Mouse (Mus musculus) neural tube, embryonic 13.5 days (tissue): ENCODE results near the gene Pidd1. TPM values are rescaled to one million over a fixed set of nuclear protein-coding genes. Genes with fewer than 3 reads are reported as not detected.
A peak's percentile ranks its signal among the peaks of the same experiment; 100 is the strongest.

Source experiments
- ATAC-seq: fragments of 200-750 bp; cut with Nextera tagmentation; 2 replicates; pipeline ENCODE4 v1.8.0; 2017; ENCODE audit warnings: low read depth, mild to moderate bottlenecking, moderate TSS enrichment, moderate library complexity
- H3K27ac ChIP-seq: fragments of 300-500 bp; sonication (generic); replicated peaks from 2 replicates; pipeline ENCODE4 v1.5.1; 2015; ENCODE audit warnings: moderate library complexity, mild to moderate bottlenecking, inconsistent platforms
- H3K27me3 ChIP-seq: fragments of 300-500 bp; sonication (generic); 2 replicates; pipeline ENCODE4 v1.6.1; 2015; ENCODE audit warnings: mild to moderate bottlenecking, inconsistent platforms
- H3K36me3 ChIP-seq: fragments of 300-500 bp; sonication (generic); 2 replicates; pipeline ENCODE4 v1.6.1; 2015; ENCODE audit warnings: mild to moderate bottlenecking, inconsistent platforms
- H3K4me1 ChIP-seq: fragments of 300-500 bp; sonication (generic); replicated peaks from 2 replicates; pipeline ENCODE4 v1.6.1; 2015; ENCODE audit warnings: inconsistent platforms
- H3K4me2 ChIP-seq: fragments of 300-500 bp; sonication (generic); 2 replicates; pipeline ENCODE4 v1.6.1; 2015; ENCODE audit warnings: inconsistent platforms, mild to moderate bottlenecking, moderate library complexity
- H3K4me3 ChIP-seq: fragments of 300-500 bp; sonication (generic); 2 replicates; pipeline ENCODE4 v1.5.1; 2015; ENCODE audit warnings: mild to moderate bottlenecking, inconsistent platforms
- H3K9ac ChIP-seq: fragments of 300-500 bp; sonication (generic); 2 replicates; pipeline ENCODE4 v1.6.1; 2015; ENCODE audit warnings: moderate library complexity, mild to moderate bottlenecking, inconsistent platforms
- H3K9me3 ChIP-seq: fragments of 300-500 bp; sonication (generic); 2 replicates; pipeline ENCODE4 v1.6.1; 2016; ENCODE audit warnings: inconsistent platforms
- WGBS: fragments of 180-500 bp; shearing (Covaris S2); methylation state at CpG from one replicate; pipeline ENCODE4 v1.1.7; 2015; 5-methylcytosine and 5-hydroxymethylcytosine counted together
- polyA plus RNA-seq: library from polyadenylated mRNA; unstranded; fragments of >200 nt; fragmentation: Nextera tagmentation; extraction: Ambion mirVana; gene quantifications from 2 replicates; pipeline ENCODE4 v1.2.1, GENCODE M21; 2015

Gene Pidd1
- polyA plus RNA-seq, 1 experiment from 2014 or later = 3.9 TPM

- no peak for ATAC-seq
- Histone ChIP-seq H3K4me3 (peak overlapping the region; percentile 8; the same call in 1 of the 2 replicates), H3K9me3 (no peaks in the 10 kb centered on the region), H3K4me1 (peaks cover 41% of the 10 kb centered on the region), H3K27ac (no peak overlapping the region), H3K27me3 (peaks cover 81% of the 10 kb centered on the region), H3K9ac (no peak overlapping the region), H3K4me2 (peak overlapping the region; percentile 31), H3K36me3 (peaks cover 14% of the 10 kb centered on the region)
- WGBS = 20% methylated on average over 12 of the region's 12 CpGs
Measured at GRCm38 (mm10) chr7:141463824-141464602, 20.2 kb upstream of the Pidd1 start.

GRCm38 (mm10) chr7:141462333-141462821 is 18.6 kb upstream of the Pidd1 start:
- ATAC-seq = no peak
- Histone ChIP-seq H3K27me3 (peaks cover 83% of the 10 kb centered on the region), H3K4me2 (peak overlapping the region; percentile 59), H3K4me1 (peaks cover 25% of the 10 kb centered on the region), H3K9ac (no peak overlapping the region; the same call in 1 of the 2 replicates), H3K36me3 (peaks cover 19% of the 10 kb centered on the region), H3K27ac (no peak overlapping the region), H3K9me3 (no peaks in the 10 kb centered on the region), H3K4me3 (peak overlapping the region; percentile 39)
- 16% methylated on average over 5 of the region's 5 CpGs for WGBS

- H3K36me3 ChIP-seq = peaks cover 19% of the 10 kb centered on the region
- peak overlapping the region; percentile 59 for H3K4me2 ChIP-seq
- peaks cover 21% of the 10 kb centered on the region for H3K4me1 ChIP-seq
- no peaks in the 10 kb centered on the region for H3K9me3 ChIP-seq
- peak overlapping the region; percentile 39 for H3K4me3 ChIP-seq
- no peak overlapping the region for H3K27ac ChIP-seq
- H3K27me3 ChIP-seq = peaks cover 82% of the 10 kb centered on the region
- ATAC-seq = no peak
- peak overlapping the region; percentile 66 for H3K9ac ChIP-seq
- 2% methylated on average over 59 of the region's 59 CpGs for WGBS
Measured at GRCm38 (mm10) chr7:141461521-141462332, 17.9 kb upstream of the Pidd1 start.

GRCm38 (mm10) chr7:141460391-141461113 is 16.7 kb upstream of the Pidd1 start, which contains the start of gene Cracr2b:
TSS of gene Cracr2b (plus strand) at chr7:141461094.
- Histone ChIP-seq H3K4me2 (peak within 1 kb of the TSS; percentile 59), H3K27me3 (peaks cover 71% of the 10 kb centered on the region), H3K4me1 (peaks cover 30% of the 10 kb centered on the region), H3K4me3 (peak within 1 kb of the TSS; percentile 39), H3K9me3 (no peaks in the 10 kb centered on the region), H3K27ac (no peak within 1 kb of the TSS), H3K9ac (peak within 1 kb of the TSS; percentile 66), H3K36me3 (peaks cover 19% of the 10 kb centered on the region)
- 74% methylated on average over 15 of the region's 15 CpGs for WGBS
- no peak for ATAC-seq

GRCm38 (mm10) chr7:141460001-141460390 is 16.2 kb upstream of the Pidd1 start:
- 75% methylated on average over 5 of the region's 5 CpGs for WGBS
- peaks cover 33% of the 10 kb centered on the region for H3K4me1 ChIP-seq
- no peak overlapping the region for H3K4me2 ChIP-seq
- H3K9ac ChIP-seq = no peak overlapping the region
- no peak overlapping the region for H3K27ac ChIP-seq
- H3K4me3 ChIP-seq = no peak overlapping the region
- no peak for ATAC-seq
- no peaks in the 10 kb centered on the region for H3K9me3 ChIP-seq
- peaks cover 65% of the 10 kb centered on the region for H3K27me3 ChIP-seq
- peaks cover 19% of the 10 kb centered on the region for H3K36me3 ChIP-seq

- Histone ChIP-seq H3K27me3 (peaks cover 58% of the 10 kb centered on the region), H3K9ac (no peak overlapping the region), H3K4me3 (no peak overlapping the region), H3K9me3 (no peaks in the 10 kb centered on the region), H3K36me3 (peaks cover 19% of the 10 kb centered on the region), H3K4me2 (no peak overlapping the region), H3K4me1 (peaks cover 34% of the 10 kb centered on the region), H3K27ac (no peak overlapping the region)
- ATAC-seq = no peak
- 91% methylated on average over 17 of the region's 17 CpGs for whole genome bisulfite sequencing
Measured at GRCm38 (mm10) chr7:141459301-141459711, 15.5 kb upstream of the Pidd1 start.

GRCm38 (mm10) chr7:141458661-141459060 is 14.8 kb upstream of the Pidd1 start:
- Histone ChIP-seq H3K27me3 (peaks cover 52% of the 10 kb centered on the region), H3K4me2 (no peak overlapping the region)
- ATAC-seq = no peak

GRCm38 (mm10) chr7:141457986-141458660 is 14.3 kb upstream of the Pidd1 start:
- peaks cover 46% of the 10 kb centered on the region for H3K27me3 ChIP-seq
- WGBS = 75% methylated on average over 15 of the region's 15 CpGs
- no peak overlapping the region for H3K27ac ChIP-seq
- no peak overlapping the region for H3K4me3 ChIP-seq
- no peak for ATAC-seq
- H3K36me3 ChIP-seq = peaks cover 19% of the 10 kb centered on the region
- no peaks in the 10 kb centered on the region for H3K9me3 ChIP-seq
- H3K4me1 ChIP-seq = peaks cover 34% of the 10 kb centered on the region
- H3K4me2 ChIP-seq = no peak overlapping the region
- 0 out of 2 replicates have a peak overlapping the region, but pooled peaks have one; percentile 12 for H3K9ac ChIP-seq

More at GRCm38 (mm10) chr7:141458661-141459060, 14.8 kb upstream of the Pidd1 start:
- peaks cover 19% of the 10 kb centered on the region for H3K36me3 ChIP-seq
- no peaks in the 10 kb centered on the region for H3K9me3 ChIP-seq
- H3K27ac ChIP-seq = no peak overlapping the region
- H3K4me1 ChIP-seq = peaks cover 34% of the 10 kb centered on the region
- H3K9ac ChIP-seq = no peak overlapping the region
- no peak overlapping the region for H3K4me3 ChIP-seq
- WGBS = 92% methylated on average over 11 of the region's 11 CpGs

GRCm38 (mm10) chr7:141457236-141457635 is 13.4 kb upstream of the Pidd1 start:
- H3K4me2 ChIP-seq = no peak overlapping the region
- H3K27me3 ChIP-seq = peaks cover 38% of the 10 kb centered on the region
- H3K9ac ChIP-seq = no peak overlapping the region
- no peak overlapping the region for H3K27ac ChIP-seq
- WGBS = 93% methylated on average over 14 of the region's 14 CpGs
- H3K9me3 ChIP-seq = no peaks in the 10 kb centered on the region
- no peak for ATAC-seq
- H3K4me1 ChIP-seq = peaks cover 34% of the 10 kb centered on the region
- H3K4me3 ChIP-seq = no peak overlapping the region
- peaks cover 21% of the 10 kb centered on the region for H3K36me3 ChIP-seq

GRCm38 (mm10) chr7:141456739-141457138 is 12.9 kb upstream of the Pidd1 start:
- no peaks in the 10 kb centered on the region for H3K9me3 ChIP-seq
- H3K4me2 ChIP-seq = peak overlapping the region; percentile 89
- WGBS = 92% methylated on average over 6 of the region's 6 CpGs
- no peak overlapping the region for H3K9ac ChIP-seq
- no peak overlapping the region for H3K27ac ChIP-seq
- peaks cover 29% of the 10 kb centered on the region for H3K4me1 ChIP-seq
- peaks cover 26% of the 10 kb centered on the region for H3K36me3 ChIP-seq
- peaks cover 33% of the 10 kb centered on the region for H3K27me3 ChIP-seq
- H3K4me3 ChIP-seq = no peak overlapping the region
- ATAC-seq = no peak
